Mouse (Mus musculus) brain, adult 2 months (tissue): ENCODE measurements around the gene Tie1.
"Not testable (repeated sequence)": the region's sequence is repeated elsewhere in the genome, so short reads cannot be mapped to it uniquely, and the experiment has no call there.

Source experiments
- DNase-seq: peaks from one replicate; pipeline ENCODE4 v3.0.0; 2011; ENCODE audit warnings: low read depth, low spot score

Gene Tie1

DNA sequence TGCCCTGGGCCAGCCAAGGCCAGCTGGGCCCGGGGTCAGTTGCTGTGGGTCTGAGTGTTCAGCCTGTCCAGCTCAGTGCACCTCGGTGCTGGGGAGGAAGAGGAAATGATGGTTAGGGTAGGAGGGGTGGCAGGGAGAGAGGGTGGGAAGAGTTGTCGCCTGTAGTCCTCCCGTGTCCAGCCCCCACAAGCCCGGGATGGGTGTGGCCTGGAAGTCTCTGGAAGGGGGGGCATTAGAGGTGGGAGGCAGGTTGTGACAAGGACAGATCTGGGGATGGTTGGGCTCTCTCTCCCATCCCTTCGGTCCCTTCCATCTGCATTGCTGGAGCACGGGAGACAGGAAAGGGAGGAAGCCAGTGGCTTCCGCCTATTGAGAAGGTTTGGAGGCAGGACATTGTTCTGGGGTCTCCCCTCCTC is at the start of gene Tie1:
Gene Tie1, minus strand, starts transcription at position 345 of the 416 bp plus-strand sequence.
- no peak for DNase-seq

DNA sequence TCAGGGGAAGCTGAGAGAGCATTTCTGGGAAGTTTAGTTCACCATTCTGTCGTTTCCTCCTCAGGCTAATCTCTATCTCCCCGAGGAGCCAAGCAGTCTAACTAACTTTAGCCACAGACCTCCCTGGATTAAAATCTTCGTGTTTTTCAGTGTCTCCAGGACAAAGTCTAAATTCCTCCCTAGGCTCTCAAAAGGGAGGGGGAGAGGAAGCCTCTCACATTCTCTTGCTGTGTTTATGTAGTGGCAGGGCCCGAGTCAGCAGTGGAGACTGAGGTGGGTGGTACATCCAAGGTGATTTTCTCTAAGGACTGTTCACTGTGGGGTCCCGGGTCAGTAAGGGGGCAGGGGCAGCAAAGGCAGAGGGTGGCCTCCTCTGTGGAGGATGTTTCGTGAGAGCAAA is 47.9 kb upstream of the Tie1 start:
- no peak for DNase-seq

DNA sequence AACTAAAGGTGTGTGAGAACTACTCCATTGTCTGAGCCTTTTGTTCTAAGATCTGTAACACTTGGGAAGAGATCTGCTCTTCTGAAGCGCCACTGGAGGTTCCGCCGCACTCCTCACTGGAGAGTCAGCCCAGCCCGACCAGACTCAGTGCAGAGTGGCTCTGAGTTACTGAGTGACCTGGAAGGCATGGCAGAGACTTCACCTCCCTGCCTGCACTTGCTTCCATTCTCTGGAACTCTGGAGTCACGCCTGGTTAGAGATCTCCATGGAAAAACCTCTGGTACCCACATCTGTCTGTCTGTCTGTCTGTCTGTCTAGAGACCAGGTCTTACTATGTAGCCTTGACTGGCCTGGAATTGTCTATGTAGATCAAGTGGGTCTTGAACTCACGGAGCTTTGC is 45.7 kb upstream of the Tie1 start:
- no peak for DNase-seq

DNA sequence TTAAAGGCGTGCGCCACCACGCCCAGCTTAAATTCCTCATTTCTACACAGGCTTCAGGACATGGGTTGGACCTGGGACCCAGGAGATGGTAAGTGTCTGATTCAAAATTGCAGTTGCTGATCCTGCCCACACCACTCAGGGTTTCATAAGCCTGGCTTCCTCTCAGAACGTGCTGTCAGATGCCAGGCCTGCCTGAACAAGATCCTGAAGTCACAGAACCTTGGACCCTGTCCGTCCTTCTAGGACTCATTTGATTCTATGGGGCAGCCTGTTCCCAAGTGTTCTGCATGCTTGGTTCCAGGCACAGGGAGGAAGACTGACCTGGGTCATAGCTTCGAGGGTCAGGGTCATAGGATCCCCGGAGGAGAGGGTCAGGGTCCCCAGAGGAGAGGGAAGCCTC is 43.7 kb upstream of the Tie1 start:
- DNase-seq = no peak

DNA sequence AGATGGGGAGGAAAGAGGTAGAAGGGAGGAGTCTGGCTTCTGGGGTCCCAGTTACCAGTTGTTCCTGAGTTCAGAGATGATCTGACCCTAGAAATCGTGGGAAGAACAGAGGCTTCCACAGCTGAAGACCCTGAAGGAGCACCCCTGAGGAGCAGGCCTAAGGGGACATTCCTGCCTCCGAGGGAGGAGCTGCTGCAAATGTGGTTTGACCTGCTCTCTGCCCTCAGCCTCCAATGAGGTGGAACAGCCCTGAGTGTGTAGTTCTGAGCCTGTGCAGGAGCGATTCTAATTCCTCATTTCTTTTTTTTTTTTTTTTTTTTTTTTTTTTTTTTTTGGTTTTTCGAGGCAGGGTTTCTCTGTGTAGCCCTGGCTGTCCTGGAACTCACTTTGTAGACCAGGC is 43.3 kb upstream of the Tie1 start:
- no peak for DNase-seq

DNA sequence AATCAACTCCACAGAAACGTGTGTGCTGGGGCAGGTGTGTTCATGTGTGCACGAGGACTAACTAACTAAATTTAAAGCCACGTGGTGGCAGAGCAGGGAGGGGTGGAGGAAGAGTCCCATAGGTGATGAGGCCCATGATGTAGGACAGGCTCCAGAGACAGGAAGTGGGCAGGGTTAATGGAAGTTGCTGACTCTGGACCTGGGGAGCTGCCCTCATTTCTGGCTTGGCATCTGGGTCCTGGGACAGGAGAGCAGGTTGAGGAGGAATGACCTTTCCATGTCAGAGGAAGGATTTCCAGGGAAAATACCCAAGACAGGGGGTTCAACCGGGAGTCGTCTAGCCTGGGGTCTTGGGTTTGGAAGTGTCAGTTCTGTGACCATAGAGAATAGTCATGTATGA is 42.8 kb upstream of the Tie1 start:
- no peak for DNase-seq

DNA sequence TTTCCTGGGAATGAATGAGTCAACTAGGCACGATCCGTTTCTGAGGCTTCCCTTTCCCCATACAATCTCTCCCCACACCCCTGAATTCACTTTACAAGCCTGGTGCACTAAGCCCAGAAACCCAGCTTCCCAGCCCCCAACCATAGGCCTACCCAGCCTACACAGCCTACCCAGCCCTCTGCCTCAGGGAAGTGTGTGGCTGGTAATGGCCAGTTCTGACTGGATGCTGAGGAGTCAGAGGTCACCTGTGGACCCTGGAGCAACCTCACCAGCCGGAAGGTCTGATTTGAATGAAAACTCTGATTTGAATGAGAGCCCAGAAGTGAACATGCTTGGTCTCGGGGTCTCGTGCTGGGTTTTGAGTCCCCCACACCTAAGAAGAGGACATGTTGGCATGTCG is 37.9 kb upstream of the Tie1 start:
- no peak for DNase-seq

DNA sequence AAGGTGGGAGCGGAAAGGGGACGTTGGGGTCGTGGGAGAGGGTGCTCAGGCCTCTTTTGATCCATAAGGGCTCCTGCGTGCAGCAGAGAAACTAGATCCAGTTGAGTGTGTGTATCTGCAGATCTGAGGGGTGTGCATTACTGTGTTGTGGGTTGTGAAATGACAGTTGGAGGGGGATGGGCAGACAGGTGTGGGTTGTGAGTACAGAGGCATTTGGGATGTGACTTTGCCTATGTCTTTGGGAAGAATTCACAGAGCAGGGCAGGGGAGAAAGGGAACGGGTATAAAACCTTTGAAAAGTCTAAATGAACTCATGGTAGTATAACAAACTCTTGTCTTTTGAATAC is 37.4 kb upstream of the Tie1 start:
- DNase-seq = no peak

DNA sequence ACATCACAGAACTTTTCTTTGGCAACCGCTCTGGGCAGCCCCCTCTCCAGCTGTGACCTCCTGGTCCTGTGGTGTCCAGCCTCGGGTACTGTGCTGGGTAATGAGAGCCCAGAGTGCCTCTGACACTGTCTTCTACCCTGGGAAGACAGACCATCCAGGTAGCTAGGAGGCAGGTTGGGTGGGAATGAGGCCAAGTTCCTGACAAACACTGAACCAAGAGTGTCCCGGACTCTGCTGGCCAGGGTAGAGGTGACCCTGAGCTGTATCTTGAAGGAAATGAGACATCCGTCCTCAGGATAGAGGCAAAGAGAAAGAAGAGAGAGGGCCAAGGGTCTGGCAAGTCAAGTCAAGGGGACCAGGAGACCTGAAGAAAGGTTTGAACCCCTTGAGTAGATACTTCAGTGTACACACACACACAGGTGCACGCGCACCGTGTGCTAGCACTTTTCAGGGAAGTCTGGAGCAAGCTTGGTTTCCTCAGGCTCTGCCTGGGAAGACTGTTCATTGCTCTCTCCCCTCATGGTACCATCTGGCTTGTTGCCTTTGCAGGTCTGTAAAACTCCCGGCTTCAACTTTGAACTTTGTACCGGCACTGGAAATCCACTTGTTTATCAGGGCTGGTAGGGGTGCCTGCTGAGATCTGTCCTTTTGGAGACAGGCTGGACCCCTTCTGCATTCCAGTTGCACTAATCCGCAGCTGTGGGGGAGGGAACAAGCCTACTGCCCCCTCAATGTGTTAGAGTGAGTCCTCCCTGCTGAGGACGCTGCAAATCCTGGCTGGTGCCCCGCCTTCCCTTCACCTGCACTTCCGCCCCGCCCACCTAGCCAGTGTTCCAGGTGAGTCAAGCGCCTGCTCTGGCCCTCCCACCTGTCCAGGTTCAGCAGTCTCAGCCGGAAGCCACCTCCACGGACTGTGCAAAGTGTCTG is 36.8 kb upstream of the Tie1 start, which contains the start of gene 2610528J11Rik:
Gene 2610528J11Rik, plus strand, starts transcription at position 592 of the 927 bp plus-strand sequence.
- DNase-seq = no peak

DNA sequence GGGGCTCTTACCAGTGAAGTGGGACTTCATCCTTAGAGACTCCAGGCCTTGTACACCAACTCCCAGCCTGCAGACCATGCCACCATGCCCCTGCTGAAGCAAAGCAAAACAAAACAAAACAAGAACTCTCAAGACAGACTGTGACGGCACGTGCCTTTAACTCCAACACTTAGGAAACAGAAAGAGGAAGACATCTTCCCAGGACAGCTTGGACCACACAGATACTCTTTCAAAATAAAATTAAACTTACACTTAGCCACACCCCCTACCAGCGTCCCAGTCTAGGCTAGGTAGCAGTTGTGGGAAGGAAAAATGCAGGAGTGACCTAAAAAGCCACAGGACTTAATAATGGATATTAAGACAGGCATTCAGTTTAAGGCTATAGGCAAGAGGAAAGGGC is 35.9 kb upstream of the Tie1 start:
- DNase-seq = no peak

DNA sequence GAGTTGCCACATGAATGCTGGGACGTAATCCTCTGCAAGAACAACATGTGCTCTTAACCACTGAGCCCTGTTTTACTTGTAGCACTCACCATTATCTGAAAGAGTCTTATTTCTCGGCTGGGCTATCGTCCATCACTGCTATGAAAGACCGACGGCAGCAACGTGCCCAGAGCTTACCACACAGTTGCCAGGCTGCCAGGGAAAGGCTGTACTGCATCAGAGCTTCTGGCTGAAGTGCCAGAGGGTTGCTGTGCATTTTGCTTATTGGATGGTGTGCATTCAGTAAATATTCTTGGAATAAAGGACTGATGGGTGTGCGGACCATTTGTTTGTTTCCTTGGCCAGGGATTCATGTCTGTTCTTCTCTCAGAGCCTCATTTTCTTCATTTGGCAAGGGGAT is 34.1 kb upstream of the Tie1 start:
- peak; percentile 42 for DNase-seq

DNA sequence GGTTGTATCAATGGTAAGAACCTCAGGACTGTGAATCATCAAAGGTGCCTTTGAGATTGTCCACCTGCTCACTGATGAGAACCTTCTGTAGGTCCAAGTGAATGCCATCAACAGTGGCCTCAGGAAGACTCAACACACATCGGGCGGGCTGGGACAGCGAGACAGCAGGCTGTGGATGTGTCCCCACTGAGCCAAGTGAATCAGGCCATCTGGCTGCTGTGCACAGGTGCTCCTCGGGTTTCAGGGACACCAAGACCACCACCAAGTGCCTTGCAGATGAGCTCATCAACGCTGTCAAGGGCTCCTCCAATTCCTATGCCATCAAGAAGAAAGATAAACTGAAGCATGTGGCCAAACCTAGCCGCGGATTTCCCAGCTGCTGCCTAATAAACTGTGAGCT is 32.4 kb upstream of the Tie1 start:
- no peak for DNase-seq

DNA sequence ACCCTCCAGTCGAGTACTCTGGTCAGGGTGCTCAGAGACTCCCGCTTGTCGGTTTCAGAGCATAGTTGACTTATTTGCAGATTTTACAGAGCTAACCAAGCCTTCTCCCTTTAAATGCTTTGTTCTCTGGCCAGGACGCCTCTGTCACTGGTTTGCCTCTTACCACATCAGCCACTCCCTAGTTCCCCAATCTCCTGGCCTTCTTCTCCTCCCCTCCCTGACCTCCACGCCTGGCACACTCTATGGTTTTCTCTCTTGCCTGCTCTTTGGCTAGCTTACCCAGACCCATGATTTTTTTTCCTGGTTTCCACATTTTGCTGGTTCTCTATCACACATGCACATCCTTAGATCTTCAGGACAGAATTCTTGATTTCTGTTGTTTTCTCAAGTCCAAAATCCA is 28.3 kb upstream of the Tie1 start:
- no peak for DNase-seq

DNA sequence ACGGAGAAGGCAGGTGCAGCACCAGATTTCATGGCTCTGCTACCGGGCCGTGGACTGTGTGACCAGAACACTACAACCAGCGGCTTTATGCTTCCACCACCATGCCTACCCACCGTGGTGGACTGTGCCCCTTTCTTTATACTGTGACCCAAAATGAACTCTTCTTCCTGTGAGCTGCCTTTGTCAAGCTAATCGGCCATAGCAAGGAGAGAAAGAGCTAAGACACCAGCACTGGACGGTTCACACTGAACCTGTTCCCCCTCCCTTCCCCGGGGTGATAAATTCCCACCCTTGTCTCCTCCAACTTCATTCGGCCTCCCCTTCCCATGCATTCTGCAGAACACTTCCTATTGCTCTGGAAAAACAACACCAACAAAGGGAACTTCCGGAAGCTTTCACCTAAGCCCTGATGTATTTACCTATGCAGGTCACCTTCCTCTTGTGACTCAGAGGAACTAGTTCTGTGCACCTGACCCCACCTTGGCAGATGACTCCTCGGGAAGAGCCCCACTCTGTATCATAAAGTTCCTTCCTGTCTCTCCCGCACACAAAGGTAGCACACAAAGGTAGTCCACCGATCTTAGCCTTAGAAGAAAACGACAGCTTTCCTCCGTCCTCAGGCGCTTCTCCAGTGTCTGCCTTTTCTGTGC is 27.8 kb upstream of the Tie1 start:
- DNase-seq = no peak

DNA sequence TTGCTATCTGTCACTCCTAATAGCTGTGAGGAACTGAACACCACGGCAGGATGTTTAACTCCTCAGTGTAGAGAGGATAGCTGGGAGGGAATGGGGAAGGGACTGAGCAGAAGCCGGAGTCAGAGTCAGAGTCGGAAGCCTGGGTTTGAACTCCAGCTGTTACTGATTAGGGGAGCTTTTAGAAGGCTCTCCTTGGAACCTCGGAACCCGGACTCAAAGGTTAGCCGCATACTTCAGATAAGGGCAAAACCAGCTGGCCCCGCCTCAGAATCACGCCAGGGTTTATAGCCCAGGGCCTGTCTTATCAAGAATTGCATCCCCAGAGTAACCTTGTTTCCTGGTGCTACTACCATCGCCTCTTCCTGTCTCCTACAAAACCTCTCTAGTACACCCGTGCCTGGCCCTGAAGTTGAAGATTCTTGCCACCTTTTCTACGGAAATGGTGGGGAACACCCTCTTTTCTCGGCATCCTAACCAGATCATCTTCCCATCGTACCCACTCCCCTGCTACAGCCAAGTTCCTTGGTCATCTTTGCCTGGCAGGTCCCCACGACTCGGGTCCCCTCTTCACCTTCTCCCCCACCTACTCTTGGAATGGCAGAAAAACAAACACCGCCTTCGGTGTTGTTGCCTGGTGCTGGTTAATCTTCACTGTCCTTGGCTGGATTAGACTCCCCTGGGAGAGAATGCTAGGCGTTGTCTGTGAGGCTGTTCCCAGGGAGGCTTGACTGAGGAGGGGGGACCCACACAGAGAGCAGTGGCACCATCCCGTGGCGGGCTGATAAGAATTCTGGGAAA is 27.0 kb upstream of the Tie1 start:
- peak; percentile 19 for DNase-seq

DNA sequence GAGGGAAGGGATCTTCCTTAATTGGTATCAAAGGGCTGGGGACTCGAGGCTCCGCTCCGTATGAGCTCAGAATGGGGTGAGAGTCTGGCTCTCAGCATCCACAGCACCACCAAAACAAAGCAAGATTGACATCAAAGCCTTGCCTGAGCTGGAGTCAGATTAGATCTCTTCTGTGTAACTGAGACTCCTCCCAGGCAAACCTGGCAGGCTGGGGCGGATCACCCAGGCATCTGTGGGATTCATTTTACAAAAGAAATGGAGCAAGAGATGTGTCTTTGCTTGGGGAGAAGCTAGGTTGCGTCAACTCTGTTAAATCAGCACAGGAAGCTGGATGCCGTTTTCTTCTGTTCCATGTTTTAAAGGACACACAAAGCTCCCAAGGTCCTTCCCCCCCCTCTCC is 19.2 kb upstream of the Tie1 start:
- peak; percentile 29 for DNase-seq

DNA sequence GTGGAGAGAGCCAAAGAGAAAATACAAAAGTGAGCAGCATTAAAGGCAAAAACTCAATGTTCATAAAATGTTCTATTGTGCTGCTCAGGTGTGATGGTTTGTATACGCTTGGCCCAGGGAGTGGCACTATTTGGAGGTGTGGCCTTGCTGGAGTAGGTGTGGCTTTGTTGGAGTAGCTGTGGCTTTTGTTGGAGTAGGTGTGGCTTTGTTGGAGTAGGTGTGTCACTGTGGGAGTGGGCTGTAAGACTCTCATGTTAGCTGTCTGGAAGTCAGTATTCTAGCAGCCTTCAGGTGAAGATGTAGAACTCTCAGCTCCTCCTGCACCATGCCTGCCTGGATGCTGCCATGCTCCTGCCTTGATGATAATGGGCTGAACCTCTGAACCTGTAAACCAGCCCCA is 17.3 kb upstream of the Tie1 start:
- not testable (repeated sequence) for DNase-seq

DNA sequence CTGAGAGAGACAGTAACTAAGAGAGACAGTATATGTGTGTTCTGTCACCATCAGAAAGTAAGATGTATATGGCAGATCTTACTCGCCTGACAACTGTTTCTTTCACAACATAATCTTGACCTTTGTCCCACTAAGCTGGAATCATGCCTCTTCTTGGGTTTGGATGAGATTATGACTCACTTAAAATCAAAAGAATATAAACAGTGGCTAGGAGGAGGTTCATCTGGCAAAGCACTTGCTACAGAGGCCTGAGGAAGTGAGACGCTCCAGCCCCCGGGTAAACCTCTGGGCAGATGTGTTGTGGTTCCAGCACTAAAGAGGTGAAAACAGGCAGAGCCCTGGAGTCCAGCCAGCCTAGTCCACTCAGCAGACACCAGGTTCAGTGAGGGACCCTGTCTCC is 15.7 kb upstream of the Tie1 start:
- no peak for DNase-seq

DNA sequence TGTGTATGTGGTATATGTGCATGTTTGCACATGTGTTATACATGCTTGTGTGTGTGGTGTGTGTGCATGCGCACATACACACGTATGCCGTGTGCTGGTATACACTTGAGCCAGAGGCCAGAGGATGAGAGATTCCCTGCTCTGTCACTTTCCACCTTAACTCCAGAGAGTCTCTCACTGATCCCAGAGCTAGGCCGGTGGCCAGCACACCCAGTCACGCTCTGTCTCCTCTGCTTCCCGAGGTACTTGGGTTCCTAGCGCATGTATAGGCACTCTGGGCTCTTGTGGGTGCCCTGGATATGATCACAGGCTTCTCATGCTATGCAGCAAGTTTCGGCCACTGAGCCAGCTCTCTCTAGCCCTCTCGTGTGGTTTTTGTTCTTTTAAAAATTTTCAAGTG is 10.9 kb upstream of the Tie1 start:
- no peak for DNase-seq

DNA sequence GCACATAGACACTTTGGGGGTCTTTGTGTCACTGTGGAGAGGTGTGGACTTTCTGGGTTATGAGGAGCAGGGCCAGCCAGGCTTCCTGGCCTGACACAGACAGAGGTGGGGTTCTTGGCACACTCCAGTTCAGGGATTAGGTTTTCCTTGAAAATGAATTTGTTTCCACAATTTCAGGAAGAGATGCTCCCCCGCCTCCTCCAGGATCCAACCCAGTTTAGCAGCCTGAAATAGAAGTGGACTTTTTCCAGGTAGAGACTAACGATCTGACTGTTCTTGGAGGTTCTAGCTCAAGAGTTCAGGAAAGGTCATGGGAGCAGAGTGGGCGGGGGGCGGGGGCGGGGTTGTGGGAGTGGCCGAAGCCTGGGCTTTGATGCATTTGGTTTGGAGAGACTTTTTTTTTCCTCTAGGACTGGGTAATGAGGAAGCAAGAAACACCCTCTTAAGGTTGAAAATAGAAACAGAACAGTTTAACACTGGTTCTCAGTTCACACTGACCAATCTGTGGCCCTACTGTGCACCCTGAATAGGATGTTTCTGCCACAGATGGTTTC is 10.4 kb upstream of the Tie1 start:
- peak; percentile 59 for DNase-seq

DNA sequence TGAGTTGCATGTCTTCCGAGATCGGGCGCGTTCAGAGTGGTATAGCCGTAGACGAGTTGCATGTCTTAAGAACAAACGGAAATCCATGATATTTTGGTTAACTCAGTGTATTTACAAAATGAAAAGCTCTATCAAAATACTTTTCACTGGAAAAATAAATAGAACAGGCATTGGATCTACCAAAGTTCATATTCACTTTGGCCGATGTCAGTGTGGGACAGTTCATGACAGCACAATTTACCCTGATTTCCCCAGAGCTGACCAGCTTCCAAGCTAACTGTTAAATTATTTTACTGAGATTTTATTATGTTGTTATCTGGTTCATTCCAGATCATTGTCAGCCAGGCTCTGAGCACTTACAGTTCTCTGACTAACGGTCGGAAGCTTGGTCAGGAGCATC is 600 bp upstream of the Tie1 start:
- no peak for DNase-seq
